Mouse (Mus musculus) embryonic fibroblast, embryonic 13.5 days (primary cell): ENCODE measurements around the gene Cd34. TPM values are rescaled to one million over a fixed set of nuclear protein-coding genes. Genes with fewer than 3 reads are reported as not detected.

ENCODE experiments used
- H3K27ac ChIP-seq: 2 replicates; pipeline ENCODE4 v1.5.1; 2012; ENCODE audit warnings: low read length, control low read depth, inconsistent platforms; ENCODE audit not compliant: insufficient read depth
- H3K4me1 ChIP-seq: 2 replicates; pipeline ENCODE4 v1.6.1; 2011; ENCODE audit warnings: low read length; ENCODE audit not compliant: control insufficient read depth, insufficient read depth
- H3K4me3 ChIP-seq: 2 replicates; pipeline ENCODE4 v1.5.1; 2011; ENCODE audit warnings: mild to moderate bottlenecking, control low read depth, low read length; ENCODE audit not compliant: insufficient read depth
- CTCF ChIP-seq: IDR thresholded peaks from 2 replicates; pipeline ENCODE4 v1.5.1; 2011; ENCODE audit warnings: mild to moderate bottlenecking, control low read depth, low read length, moderate library complexity, borderline replicate concordance; ENCODE audit not compliant: insufficient read depth
- POLR2A ChIP-seq: IDR thresholded peaks from 2 replicates; pipeline ENCODE4 v1.6.1; 2011; ENCODE audit warnings: low read depth, mild to moderate bottlenecking, control low read depth, low read length, moderate library complexity
- polyA plus RNA-seq: library from polyadenylated mRNA; stranded (reverse); fragments of >200 nt; gene quantifications from 2 replicates; pipeline ENCODE4 v1.2.4, GENCODE M21; 2011; ENCODE audit warnings: low read depth; ENCODE audit not compliant: missing spikeins, insufficient read length

Cd34 gene
- polyA plus RNA-seq, 1 experiment, result 7.8 TPM

DNA sequence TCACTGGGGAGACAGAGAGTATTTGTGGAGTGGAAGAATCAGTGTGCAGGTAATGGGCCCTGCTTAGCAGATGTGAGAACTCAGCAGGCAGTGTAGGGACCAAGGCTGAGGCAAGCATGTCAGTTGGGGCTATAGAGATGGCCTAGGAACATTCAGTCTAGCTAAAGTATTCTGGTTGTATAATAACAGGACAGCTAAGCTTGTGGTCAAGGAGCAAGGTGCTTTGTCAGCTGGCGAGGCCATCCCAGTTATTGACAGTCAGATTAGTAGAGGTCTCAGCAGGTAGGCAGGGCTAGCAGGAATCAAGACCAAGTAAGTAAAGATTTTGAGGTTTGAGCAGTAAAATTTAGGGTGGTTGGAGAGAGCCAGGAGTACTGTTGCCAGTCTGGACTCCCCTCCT is 59.8 kb downstream of the Cd34 start:
- no peak for TF ChIP-seq POLR2A
- no peak for TF ChIP-seq CTCF
- Histone ChIP-seq H3K27ac (no peak overlapping the region), H3K4me3 (no peak overlapping the region), H3K4me1 (no peaks in the 10 kb centered on the region)

DNA sequence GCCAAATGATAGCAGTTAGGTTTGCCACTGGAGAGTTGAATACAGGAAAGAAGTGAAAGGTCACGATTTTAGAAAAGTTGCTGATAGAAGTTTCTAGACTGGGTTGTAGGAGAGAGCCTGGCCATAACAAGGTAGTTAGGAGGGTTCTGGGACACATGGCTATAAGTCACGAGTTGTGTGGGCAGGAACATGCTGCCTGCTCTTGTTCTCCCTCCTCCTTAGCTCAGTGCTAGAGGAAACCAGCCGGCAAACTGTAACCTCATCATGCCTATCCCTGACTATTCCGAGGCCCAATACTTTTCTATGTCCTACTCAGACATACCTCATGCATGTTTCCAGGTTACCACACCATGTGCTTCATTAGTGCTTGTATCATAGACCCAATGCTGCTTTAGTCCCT is 64.7 kb downstream of the Cd34 start:
- Histone ChIP-seq H3K4me1 (no peaks in the 10 kb centered on the region), H3K4me3 (no peak overlapping the region), H3K27ac (no peak overlapping the region)
- TF ChIP-seq POLR2A (no peak), CTCF (no peak)

DNA sequence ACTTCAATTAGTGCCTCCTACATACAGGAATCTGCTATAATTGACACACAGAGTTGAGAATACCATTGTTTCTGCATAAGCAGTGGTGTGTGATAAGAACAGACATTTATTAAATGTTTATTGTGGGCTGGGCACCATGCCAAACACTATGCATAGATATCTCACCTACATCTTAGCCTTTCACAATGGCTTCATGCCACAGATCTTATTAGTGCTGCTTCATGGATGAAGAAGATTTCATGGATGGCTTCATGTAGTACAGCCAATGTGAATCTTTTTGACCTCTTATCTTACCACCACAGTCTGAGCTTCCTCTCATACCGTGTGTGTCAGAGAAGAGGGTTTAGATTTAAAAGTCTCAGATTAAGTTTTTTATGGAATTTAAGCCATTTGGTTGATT is 65.6 kb downstream of the Cd34 start:
- no peak overlapping the region for H3K27ac ChIP-seq
- TF ChIP-seq POLR2A (no peak), CTCF (no peak)
- no peak overlapping the region for H3K4me3 ChIP-seq
- H3K4me1 ChIP-seq, result no peaks in the 10 kb centered on the region

DNA sequence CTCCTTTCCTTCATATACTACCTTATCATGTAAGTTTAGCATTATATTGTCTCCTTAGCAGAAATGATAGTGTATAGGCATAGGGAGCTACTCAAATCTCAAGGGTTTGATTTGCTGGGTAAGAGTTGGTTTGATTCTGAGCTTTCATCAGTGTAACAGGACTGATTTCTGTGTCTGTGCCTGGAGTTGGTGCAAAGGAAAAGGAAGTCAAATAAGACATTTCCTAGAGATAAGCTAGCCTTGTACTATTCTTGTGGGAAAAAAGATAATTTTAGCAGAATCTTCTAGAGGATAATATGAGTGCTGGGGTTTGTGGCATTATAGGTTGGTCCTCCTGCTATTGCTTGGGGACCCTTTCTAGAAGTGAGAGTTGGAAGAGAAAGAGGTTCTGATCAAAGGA is 67.6 kb downstream of the Cd34 start:
- TF ChIP-seq POLR2A (no peak), CTCF (no peak)
- H3K4me3 ChIP-seq, result no peak overlapping the region
- H3K4me1 ChIP-seq, result no peaks in the 10 kb centered on the region
- H3K27ac ChIP-seq, result no peak overlapping the region

Other genes with a start within 250 kb of the Cd34 start
- gene Cd46, start 153.4 kb downstream of the Cd34 start, polyA plus RNA-seq, result 1.7 and 2.2 TPM in 2 replicates
- gene Cr1l, start 192.8 kb downstream of the Cd34 start, polyA plus RNA-seq, result 97.9 and 121 TPM in 2 replicates
- gene Cr2, start 237.9 kb downstream of the Cd34 start, polyA plus RNA-seq, result not detected in 2 replicates